Mouse (Mus musculus) cerebellum, postnatal 36 days (tissue): Measurements from ENCODE around the gene Ctcfl.

Source experiments
- DNase-seq, 2 experiments: peaks; one replicate each; pipeline ENCODE4 v3.0.0; 2021 to 2022; ENCODE audit warnings: mixed read lengths in 2 of 2

Ctcfl gene

DNA sequence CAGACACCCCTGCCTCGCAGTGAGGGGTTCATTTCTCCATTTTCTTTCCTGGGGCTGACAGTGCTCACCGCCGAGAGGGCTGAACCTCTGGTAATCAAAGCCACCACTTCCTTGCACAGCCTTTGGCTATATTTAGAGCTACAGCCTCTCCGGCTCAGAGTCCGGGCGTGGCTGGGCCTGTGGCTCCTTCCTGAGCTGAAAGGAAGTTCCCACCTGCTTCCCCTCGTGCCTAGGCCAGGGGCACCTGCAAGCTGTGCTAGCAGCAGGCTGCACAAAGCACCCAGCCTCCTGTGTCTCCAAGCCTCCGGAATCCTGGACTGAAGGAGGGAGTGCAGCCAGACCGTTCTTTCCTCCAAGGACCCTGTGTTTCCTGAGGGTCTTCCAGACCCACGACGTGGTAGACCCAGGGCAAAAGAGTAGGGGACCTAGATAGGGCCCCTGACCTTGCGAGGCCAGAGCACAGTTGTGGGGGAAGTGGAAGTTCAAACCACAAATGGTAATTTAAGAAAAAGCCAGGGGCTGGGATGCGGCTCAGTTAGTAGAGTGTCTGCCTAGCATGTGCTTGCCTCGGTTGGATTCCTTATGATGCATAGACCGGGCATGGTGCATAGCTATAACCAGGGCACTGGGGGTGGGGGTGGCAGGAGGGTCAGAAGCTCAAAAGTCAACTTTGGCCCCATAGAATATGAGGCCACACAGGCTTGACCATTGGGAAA, 72.6 kb downstream of the Ctcfl start:
- DNase-seq, result no peak

DNA sequence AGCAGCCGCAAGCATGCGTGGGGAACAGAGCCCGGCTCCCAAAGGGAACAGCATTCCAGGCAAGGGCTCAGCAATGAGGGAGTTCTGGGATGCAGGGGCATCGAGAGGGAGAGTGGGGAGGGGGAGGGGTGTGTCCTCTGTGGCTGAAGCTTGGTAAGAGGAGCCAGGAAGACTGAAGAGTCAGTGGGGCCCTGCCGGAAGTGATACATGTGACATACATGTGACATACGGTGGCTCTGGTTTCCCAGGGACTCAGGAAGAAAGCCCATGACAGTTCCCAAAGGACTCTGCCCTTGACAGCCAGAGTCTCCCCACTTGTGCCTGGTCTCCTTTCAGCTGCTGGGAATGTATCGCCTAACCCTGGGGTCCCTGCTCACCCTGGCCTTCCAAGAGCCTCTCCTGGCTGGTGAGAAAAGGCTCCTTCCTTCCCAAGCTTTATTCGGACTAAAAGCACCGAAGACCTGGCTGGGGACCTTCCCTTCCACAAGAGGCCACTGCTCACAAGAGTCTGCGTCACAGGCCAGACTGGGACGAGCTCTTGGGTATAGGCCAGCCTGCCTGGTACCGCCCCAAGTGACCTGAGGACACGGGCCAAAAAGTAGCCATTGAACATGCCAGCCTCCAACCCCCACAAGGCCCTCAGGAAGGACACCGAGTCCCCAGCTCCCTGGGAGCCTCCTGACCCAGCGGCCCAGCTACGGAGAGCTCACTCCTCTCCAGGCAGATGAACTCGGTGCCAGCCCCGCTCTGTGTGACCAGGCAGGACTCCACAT, 74.9 kb downstream of the Ctcfl start:
- no peak for DNase-seq
